Mouse (Mus musculus): ENCODE data around the gene Gngt2. TPM values are rescaled to one million over a fixed set of nuclear protein-coding genes. Genes with fewer than 3 reads are reported as not detected.

The Gngt2 gene
- polyA plus RNA-seq (2012; rRNA removed): 12.9 and 13.6 TPM in 2 replicates

GRCm38 (mm10) chr11:95837059-95837458 is at the start of gene Gngt2:
Gene Gngt2, plus strand, starts transcription at chr11:95837216.

GRCm38 (mm10) chr11:95824071-95824876 is 12.7 kb upstream of the Gngt2 start, which contains the start of gene Phospho1:
Gene Phospho1, plus strand, starts transcription at chr11:95824499.

GRCm38 (mm10) chr11:95842074-95842681 is 5.2 kb downstream of the Gngt2 start, which contains the start of gene Abi3:
Gene Abi3, minus strand, starts transcription at chr11:95842476.

Other genes with a start within 250 kb of the Gngt2 start
- 1.6 and 2.1 TPM in 2 replicates for gene Ngfr, start 249.5 kb upstream of the Gngt2 start, polyA plus RNA-seq (2012; rRNA removed)
- 140 TPM in 2 replicates for gene Phb, start 170.3 kb upstream of the Gngt2 start, polyA plus RNA-seq (2012; rRNA removed)
- gene Zfp652, start 124.5 kb upstream of the Gngt2 start, polyA plus RNA-seq (2012; rRNA removed): 5.0 TPM in 2 replicates
- 0.07 and 0.10 TPM in 2 replicates for gene B130006D01Rik, start 113.6 kb upstream of the Gngt2 start, polyA plus RNA-seq (2012; rRNA removed)
- 14.2 and 23.4 TPM in 2 replicates for gene Phospho1, start 12.7 kb upstream of the Gngt2 start, polyA plus RNA-seq (2012; rRNA removed)
- gene Abi3, start 5.3 kb downstream of the Gngt2 start, polyA plus RNA-seq (2012; rRNA removed): 4.0 and 5.3 TPM in 2 replicates
- gene B4galnt2, start 77.7 kb downstream of the Gngt2 start, polyA plus RNA-seq (2012; rRNA removed): 0.02 TPM in 1 of 2 replicates, not detected in the other
- 4.6 and 5.0 TPM in 2 replicates for gene Igf2bp1, start 168.7 kb downstream of the Gngt2 start, polyA plus RNA-seq (2012; rRNA removed)
- gene Gip, start 187.3 kb downstream of the Gngt2 start, polyA plus RNA-seq (2012; rRNA removed): not detected in 2 replicates
- 30.0 and 32.7 TPM in 2 replicates for gene Snf8, start 197.7 kb downstream of the Gngt2 start, polyA plus RNA-seq (2012; rRNA removed)
- gene Ube2z, start 228.2 kb downstream of the Gngt2 start, polyA plus RNA-seq (2012; rRNA removed): 15.3 and 17.9 TPM in 2 replicates
- 191 and 226 TPM in 2 replicates for gene Atp5g1, start 238.5 kb downstream of the Gngt2 start, polyA plus RNA-seq (2012; rRNA removed)

All from liver, embryonic 14 days (tissue).